Mouse (Mus musculus) liver, embryonic 16.5 days (tissue): Measurements from ENCODE around the gene Fv1. TPM values are rescaled to one million over a fixed set of nuclear protein-coding genes. Genes with fewer than 3 reads are reported as not detected.

Source experiments
- ATAC-seq: fragments of 200-750 bp; cut with Nextera tagmentation; 2 replicates; pipeline ENCODE4 v1.8.0; 2017; ENCODE audit warnings: low read depth, mild to moderate bottlenecking, moderate number of reproducible peaks, moderate library complexity
- H3K27ac ChIP-seq: fragments of 300-500 bp; sonication (generic); 2 replicates; pipeline ENCODE4 v1.5.1; 2014; ENCODE audit warnings: mild to moderate bottlenecking, low read length
- H3K27me3 ChIP-seq: fragments of 300-500 bp; sonication (generic); 2 replicates; pipeline ENCODE4 v1.6.1; 2014; ENCODE audit warnings: low read depth, low read length, mixed read lengths; ENCODE audit not compliant: control insufficient read depth, insufficient read depth
- H3K36me3 ChIP-seq: fragments of 300-500 bp; sonication (generic); 2 replicates; pipeline ENCODE4 v1.6.1; 2014; ENCODE audit warnings: mild to moderate bottlenecking; ENCODE audit not compliant: control insufficient read depth, insufficient read depth
- H3K4me1 ChIP-seq: fragments of 300-500 bp; sonication (generic); 2 replicates; pipeline ENCODE4 v1.6.1; 2014; ENCODE audit warnings: low read depth, low read length, mixed read lengths; ENCODE audit not compliant: control insufficient read depth
- H3K4me2 ChIP-seq: fragments of 300-500 bp; sonication (generic); 2 replicates; pipeline ENCODE4 v1.6.1; 2014; ENCODE audit warnings: low read depth, low read length, mixed read lengths
- H3K4me3 ChIP-seq: fragments of 300-500 bp; sonication (generic); 2 replicates; pipeline ENCODE4 v1.5.1; 2014; ENCODE audit warnings: low read depth, mild to moderate bottlenecking, low read length
- H3K9ac ChIP-seq: fragments of 300-500 bp; sonication (generic); 2 replicates; pipeline ENCODE4 v1.6.1; 2014; ENCODE audit warnings: low read depth, low read length
- H3K9me3 ChIP-seq: fragments of 300-500 bp; sonication (generic); replicated peaks from 2 replicates; pipeline ENCODE4 v1.6.1; 2016; ENCODE audit warnings: low read length; ENCODE audit not compliant: control insufficient read depth
- WGBS: fragments of 180-500 bp; shearing (Covaris S2); extraction: QIAGEN DNeasy Blood & Tissue Kit; methylation state at CpG from one replicate; pipeline ENCODE4 v1.1.7; 2014; ENCODE audit not compliant: insufficient replicate concordance; 5-methylcytosine and 5-hydroxymethylcytosine counted together
- polyA plus RNA-seq: library from polyadenylated mRNA; unstranded; fragments of >200 nt; fragmentation: Nextera tagmentation; extraction: Ambion mirVana; gene quantifications from 2 replicates; pipeline ENCODE4 v1.2.1, GENCODE M21; 2015

The Fv1 gene
- polyA plus RNA-seq, 1 experiment from 2014 or later = 1.8 TPM

DNA sequence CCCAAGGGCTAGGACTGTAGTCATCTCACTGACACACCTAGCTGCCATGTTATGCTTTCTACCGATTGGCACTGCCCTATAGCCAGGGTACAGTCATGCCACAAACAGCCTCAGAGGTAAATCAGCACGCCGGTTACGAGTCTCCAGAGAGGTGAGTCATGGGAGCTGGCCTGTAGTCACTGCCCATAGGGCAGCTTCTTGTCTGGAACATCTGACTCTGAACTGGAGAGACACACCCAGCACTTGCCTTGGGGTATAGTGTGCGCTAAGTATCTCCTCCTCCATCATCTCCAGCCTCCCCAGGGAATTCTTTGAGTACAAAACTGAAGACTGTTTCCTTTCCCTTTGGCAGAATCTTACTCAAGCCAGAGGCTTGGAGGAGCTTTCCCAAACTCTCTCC, 37.5 kb downstream of the Fv1 start:
- no peak for ATAC-seq
- 70% methylated on average over 5 of the region's 5 CpGs for WGBS

DNA sequence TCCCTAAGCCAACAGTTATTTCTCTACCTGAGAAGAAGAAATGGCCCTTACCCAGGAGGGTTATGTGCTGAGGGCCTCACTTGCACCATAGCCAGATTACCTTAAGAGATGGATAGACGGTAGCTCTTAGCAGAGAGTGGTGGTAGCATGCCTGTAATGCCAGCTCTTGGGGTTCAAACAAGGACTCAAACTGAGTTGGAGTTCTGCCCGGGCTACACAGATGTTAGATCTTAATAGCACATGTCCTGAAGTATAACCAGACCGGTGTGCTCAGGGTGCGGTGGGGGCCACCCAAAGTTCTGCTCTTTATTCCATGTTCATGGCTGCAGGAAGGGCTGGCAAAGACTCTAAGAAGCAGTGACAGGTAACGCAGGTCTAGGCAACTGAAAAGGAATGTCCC, 40.7 kb downstream of the Fv1 start:
- Histone ChIP-seq H3K36me3 (no peaks in the 10 kb centered on the region), H3K9me3 (no peaks in the 10 kb centered on the region), H3K4me3 (no peak overlapping the region), H3K27ac (no peak overlapping the region), H3K9ac (no peak overlapping the region), H3K4me1 (peaks cover 5% of the 10 kb centered on the region), H3K4me2 (no peak overlapping the region), H3K27me3 (no peaks in the 10 kb centered on the region)
- no peak for ATAC-seq
- 79% methylated on average over 5 of the region's 5 CpGs for WGBS

More for the DNA sequence above, 37.5 kb downstream of the Fv1 start:
- Histone ChIP-seq H3K36me3 (no peaks in the 10 kb centered on the region), H3K4me3 (no peak overlapping the region), H3K27me3 (no peaks in the 10 kb centered on the region), H3K9ac (no peak overlapping the region), H3K4me1 (peaks cover 13% of the 10 kb centered on the region), H3K4me2 (no peak overlapping the region), H3K27ac (no peak overlapping the region), H3K9me3 (no peaks in the 10 kb centered on the region)

DNA sequence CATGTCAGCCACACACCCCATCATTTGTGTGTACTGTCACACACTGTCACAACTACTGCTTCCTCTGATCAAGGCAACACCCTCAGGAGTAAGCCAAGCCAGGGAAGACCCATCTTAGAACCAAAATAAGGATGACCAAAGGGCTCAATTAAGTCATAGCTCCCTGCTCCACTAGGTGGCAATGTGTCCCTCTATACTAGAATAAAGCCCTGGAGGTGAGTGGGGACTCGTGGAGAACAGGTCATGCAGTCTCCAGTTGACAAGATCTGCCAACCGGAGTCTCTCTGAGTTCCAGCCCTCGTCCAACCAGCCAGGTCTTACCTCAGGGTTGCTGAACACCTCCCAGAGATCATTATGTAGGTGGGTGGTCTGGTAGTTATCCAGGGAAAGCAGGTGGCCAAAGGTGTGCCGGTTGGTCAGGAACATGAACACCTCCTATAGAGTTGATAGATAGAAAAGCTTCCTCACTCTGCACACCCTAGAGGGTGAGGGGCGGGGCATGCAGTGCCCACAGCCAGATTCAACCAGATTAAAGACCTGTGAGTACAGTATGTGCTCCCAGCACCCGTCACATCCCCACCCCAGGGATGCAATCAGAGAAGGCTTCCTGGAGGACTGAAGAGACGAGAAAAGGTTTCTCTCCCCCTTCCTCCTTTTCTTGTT, 49.8 kb downstream of the Fv1 start:
- H3K4me3 ChIP-seq = no peak overlapping the region
- H3K4me2 ChIP-seq = no peak overlapping the region
- H3K27me3 ChIP-seq = no peaks in the 10 kb centered on the region
- no peaks in the 10 kb centered on the region; the same call in 1 of the 2 replicates for H3K4me1 ChIP-seq
- no peak overlapping the region for H3K9ac ChIP-seq
- no peak for ATAC-seq
- no peaks in the 10 kb centered on the region for H3K9me3 ChIP-seq
- H3K36me3 ChIP-seq = no peaks in the 10 kb centered on the region
- H3K27ac ChIP-seq = no peak overlapping the region
- 39% methylated on average over 7 of the region's 7 CpGs for WGBS

Other genes with a start within 250 kb of the Fv1 start
- gene Zfp979, start 226.5 kb upstream of the Fv1 start, polyA plus RNA-seq = 1.1 and 1.6 TPM in 2 replicates
- not detected in 2 replicates for gene Zfp534, start 166.4 kb upstream of the Fv1 start, polyA plus RNA-seq
- gene Zfp984, start 59.2 kb upstream of the Fv1 start, polyA plus RNA-seq = 3.2 and 3.4 TPM in 2 replicates
- gene Zfp933, start 20.6 kb upstream of the Fv1 start, polyA plus RNA-seq = 1.3 and 1.5 TPM in 2 replicates
- gene Miip, start 163 bp upstream of the Fv1 start, polyA plus RNA-seq = 26.9 and 29.4 TPM in 2 replicates
- gene Mfn2, start 35.7 kb downstream of the Fv1 start, polyA plus RNA-seq = 15.9 and 16.2 TPM in 2 replicates
- 28.8 and 30.7 TPM in 2 replicates for gene Plod1, start 67.8 kb downstream of the Fv1 start, polyA plus RNA-seq
- gene 2510039O18Rik, start 71.9 kb downstream of the Fv1 start, polyA plus RNA-seq = 4.0 and 5.8 TPM in 2 replicates
- not detected in 2 replicates for gene Nppb, start 116.8 kb downstream of the Fv1 start, polyA plus RNA-seq
- not detected in 2 replicates for gene Nppa, start 131.7 kb downstream of the Fv1 start, polyA plus RNA-seq
- gene Clcn6, start 169.8 kb downstream of the Fv1 start, polyA plus RNA-seq = 1.4 and 1.8 TPM in 2 replicates
- gene Mthfr, start 170.1 kb downstream of the Fv1 start, polyA plus RNA-seq = 10.9 and 11.9 TPM in 2 replicates
- gene Agtrap, start 219.1 kb downstream of the Fv1 start, polyA plus RNA-seq = 9.2 and 9.4 TPM in 2 replicates